Mouse (Mus musculus): ENCODE results near the gene Ttc26.
"Not testable (repeated sequence)": the region's sequence is repeated elsewhere in the genome, so short reads cannot be mapped to it uniquely, and the experiment has no call there.

The Ttc26 gene

DNA sequence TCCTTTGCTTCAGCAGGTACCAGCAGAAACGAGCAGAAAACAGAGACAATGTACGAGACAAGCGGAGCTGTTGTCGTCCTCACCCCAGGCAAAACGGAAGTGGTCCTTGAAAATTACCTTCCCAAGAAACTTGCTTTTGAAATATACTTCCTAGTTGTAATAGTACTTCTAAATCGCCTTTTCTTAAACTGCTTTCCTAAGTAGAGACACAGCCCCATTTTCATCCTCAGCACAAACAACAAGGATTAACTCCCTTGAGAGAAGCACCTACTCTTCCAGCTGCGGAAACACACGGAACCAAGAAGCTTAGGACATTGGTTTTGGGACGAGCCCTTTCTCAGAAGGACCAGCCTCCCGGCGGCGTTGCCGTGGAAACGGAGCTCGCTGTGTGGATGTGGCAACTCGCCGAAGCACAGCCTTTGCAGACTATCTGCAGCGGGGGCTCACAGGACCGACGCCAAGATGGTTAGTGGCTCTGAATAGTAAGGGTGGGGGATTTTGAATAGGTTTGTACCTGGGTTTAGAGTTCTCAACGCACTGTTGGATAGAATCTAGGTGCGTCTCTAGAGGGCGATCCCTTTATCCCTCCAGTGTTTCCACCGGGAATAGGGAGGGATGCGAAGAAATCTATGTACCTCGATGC, at the start of gene Ttc26:
Gene Ttc26, plus strand, starts transcription at position 341 of the 643 bp plus-strand sequence.
- DNase-seq: peak; percentile 83

DNA sequence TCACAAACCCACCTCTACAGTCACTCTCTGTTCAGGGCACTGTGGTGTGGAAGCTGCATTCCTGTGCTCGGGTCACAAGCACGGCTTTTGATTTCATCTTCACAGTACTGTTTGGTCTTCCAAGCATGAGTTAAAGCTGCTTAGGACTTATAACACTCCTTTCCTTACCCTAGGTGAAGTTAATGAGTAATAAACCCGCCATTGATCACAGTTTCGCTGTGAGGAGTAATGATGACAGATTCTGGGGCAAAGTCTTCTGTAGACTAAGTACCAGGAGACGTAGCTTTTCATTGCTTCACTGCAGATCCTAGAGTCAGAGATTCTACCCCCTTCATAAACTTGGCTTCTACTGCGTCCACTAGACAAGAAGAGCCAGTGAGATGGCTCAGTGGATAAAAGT, 46.0 kb upstream of the Ttc26 start:
- DNase-seq: no peak

DNA sequence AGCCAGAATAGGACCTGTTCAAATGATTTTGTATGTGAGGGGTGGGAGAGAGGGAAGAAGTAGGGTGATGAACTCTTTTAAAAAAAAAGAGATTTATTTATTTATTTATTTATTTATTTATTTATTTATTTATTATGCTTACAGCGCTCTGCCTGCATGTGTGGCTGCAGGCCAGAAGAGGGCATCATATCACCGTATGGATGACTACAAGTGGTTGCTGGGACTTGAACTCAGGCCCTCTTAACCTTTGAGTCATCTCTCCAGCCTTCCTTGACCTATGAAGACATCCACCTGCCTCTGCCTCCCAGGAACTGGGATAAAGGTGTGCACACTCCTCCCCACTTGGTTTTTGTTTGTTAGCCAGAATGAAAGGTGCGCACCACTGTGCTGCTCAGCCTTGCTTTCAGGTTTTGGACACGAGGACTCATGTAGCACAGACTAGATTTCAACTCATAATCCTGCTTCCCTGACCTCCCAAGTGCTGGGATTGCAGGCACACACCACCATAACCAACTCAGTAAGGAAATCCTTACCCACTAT, 44.0 kb upstream of the Ttc26 start:
- DNase-seq: no peak

DNA sequence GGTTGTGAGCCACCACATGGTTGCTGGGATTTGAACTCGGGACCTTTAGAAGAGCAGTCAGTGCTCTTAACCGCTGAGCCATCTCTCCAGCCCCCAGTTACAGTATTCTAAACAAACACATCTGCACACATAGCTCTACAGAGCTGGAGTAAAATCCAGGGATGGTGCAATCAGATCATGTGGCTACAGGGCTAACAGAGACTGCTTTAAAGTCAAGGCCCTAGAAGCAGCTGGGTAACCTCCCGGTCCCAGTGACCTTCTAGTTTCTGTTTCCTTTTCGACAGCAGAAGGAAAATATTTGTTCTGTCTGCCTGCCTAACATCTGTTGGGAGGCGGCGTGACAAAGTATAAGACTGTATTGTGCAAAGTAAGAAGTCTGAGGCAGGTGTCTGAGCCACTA, 43.3 kb upstream of the Ttc26 start:
- peak; percentile 29 for DNase-seq

DNA sequence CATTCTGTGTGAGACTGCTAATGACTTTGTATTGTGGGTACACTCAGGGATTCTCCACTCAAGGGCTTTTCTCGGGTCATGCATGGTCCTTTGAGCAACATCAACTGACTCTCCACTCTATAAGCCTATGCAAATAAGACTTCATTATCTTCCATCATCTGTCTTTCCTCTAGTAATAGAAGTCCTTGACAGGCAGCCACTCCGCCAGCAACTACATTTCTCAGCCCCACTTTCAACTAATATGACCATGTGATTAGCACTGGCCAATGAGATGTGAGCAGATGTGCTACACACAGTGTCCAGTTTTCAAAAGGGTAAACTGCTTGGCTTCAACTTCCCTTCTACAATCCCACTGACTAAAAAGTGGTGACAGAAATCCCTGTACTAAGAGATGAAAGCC, 42.2 kb upstream of the Ttc26 start:
- DNase-seq: no peak

DNA sequence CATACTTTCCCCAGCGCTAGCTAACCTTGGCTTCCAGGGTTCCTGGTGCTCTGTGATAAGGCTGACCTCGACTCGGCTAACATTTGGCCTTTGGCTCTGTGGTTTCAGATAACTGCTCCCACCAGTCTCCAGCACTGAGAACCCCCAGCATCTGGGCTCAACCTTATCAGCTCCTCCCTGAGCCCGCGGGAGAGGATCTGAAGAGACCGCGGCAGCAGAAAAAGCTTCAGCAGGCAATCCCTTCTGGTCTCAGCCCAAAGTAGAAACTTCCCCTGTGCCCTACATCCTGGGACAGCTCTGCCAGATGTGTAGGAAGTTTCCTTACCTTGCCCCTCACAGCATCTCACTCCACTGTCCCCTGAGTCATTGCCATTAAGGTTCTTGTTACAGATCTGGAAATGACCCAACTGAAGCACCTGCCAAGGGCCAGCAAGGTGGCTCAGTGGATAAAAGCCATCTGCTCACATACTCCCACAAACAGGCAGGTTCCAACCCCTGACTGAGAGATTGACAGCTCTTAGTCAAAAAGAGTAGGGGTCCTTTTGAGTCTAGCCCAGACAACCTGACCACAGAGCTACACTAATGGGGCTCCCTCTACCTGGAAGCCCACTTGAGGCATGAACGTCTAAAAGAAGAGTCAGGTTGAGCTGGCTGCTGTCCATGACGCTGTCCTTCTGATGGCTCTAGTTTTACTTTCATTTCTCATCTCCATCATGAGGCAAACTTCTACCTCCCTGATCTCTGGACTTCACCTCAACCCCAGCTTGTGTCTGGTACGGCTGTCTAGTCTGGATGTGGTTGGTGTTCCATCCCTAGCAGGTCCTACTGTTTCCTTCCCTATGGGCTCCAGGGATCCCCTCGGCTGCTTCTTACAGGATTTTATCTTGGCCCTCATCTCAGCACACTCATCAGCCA, 39.3 kb upstream of the Ttc26 start:
- no peak for DNase-seq

DNA sequence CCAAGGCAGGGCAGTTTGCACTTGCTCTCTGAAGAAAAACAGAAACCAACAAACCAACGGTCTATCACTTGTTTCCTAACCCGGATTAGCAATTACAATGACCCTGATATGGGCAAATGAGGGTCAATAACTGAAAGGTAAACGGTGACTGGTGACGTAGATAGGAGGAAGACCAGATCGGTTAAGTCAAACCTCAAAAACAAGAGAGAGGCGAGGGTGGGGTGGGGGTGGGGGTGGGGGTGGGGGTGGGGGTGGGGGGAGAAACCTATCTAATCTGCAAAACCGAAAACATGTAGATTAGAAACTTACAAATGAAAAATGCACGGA, 38.6 kb upstream of the Ttc26 start:
- DNase-seq: no peak

DNA sequence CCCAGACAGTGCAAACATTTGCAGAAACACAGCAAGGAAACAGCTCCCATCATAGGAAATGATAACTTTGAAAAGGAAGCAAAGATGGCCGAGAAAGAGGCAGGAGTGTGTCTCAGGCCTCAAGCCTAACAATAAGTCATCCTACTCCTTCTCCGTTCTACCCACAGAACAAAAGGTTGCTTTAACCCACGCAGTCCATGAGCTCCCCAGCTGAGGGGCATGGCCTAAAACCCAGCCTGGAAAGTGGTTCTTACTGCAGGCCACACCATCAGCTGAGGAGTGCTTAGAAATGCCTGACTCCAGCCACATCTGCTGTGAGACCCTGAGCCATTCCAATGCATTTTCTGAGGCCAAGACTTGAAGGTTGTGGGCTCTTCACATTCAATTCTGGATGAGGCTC, 37.7 kb upstream of the Ttc26 start:
- DNase-seq: no peak

DNA sequence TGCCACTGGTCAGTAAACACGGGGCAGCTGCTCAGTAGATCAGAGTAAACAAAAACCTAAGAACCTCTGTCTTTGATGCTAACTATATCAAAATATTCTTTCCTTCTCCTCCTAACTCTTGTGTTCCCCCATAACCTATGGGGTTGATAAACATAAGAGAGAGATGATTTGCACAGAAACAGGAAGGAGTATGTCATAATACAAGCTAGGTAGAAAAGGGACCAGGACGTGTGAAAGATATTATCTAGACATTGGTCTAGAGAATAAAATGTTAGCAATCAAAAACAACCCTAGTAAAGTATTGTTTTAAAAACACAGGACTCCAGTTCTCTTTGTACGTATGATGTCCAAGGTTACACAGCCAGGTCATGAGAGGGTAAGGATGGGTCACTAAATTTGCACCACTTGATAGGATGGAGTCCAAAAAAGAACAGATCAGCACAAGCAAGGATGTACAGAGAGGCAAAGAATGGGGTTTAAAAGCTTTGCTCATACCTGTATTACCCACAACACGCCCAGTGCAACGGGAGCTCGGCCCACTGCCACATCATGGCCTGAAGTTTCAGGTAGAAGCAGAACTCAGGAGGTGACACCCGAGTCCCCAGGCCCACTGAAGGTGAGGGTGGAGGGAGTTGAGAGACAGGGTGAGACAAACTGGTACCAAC, 37.1 kb upstream of the Ttc26 start:
- no peak for DNase-seq

DNA sequence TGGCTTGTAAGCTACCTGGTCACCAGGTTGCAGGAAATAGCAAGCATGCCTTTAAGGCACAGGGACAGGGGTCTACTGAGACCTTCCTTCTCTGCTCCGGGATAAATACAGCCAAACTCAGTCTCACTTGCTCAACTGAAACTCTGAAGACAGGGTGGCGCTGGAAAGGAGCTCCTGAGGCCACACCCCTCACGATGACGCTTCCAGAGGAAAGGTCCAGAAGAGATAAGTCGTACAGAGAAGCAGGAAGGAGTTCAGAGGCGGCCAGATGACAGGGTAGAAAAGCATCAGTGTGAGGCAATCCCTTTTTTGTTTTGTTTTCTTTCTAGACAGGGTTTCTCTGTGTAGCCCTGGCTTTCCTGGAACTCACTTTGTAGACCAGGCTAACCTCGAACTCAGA, 35.5 kb upstream of the Ttc26 start:
- DNase-seq: peak; percentile 40

DNA sequence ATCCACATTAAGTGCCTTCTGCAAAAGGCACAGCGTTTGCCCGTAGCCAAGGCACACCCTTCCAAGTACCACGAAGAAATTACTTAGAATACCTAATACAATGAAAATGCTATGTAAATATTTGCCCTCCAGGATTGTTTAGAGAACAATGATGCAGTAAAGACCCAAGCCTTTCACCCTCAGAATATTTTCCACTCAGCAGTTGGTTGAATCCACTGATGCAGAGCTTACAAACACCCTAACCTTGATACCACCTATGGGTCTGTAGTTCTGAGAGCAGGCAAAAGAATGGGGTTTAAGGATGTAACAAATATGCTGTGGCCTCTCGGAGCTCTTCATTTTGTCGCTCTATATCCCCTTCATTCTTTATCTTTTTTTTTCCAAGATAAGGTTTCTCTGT, 33.4 kb upstream of the Ttc26 start:
- no peak for DNase-seq

DNA sequence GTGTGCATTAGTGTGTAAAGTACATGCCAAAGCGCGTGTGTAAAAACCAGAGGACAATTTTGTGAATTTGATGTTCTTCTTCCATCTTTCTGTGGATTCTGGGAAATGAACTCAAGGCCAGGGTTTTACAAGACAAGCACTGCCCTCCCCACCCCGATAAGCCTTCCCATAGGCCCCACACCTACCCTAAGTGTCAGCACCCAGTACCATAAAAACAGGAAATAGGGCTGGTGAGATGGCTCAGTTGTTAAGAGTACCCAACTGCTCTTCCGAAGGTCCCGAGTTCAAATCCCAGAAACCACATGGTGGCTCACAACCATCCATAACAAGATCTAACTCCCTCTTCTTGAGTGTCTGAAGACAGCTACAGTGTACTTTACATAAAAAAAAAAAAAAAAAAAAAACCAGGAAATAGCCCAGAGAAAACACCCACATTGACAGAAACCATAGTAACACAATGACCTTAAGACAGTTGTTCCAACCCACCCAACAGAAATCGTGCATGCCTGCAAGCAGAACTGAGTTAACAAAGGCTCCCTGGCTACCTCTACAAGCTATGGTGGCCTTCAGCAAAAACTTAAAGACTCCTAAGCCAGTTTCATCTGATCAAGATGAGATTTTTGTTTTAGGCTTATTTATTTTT, 32.3 kb upstream of the Ttc26 start:
- DNase-seq: no peak

DNA sequence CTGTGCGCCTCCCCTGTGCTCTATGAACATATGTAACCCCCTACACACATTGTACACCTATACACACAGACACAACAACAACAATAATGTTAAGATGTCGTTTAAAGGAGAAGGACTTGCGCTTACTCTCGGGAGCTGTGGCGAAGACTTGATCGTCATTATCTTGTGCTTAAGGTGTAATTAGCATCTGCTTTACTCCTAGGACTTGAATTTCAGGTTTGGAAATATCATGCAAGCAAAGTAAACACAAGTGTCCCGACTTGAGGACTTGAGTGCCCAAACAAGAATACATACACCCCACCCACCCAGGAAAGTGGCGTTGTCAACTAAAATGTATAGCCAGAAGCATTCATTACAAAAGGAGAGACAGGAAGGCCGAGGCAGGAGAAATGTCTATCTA, 31.5 kb upstream of the Ttc26 start:
- no peak for DNase-seq

DNA sequence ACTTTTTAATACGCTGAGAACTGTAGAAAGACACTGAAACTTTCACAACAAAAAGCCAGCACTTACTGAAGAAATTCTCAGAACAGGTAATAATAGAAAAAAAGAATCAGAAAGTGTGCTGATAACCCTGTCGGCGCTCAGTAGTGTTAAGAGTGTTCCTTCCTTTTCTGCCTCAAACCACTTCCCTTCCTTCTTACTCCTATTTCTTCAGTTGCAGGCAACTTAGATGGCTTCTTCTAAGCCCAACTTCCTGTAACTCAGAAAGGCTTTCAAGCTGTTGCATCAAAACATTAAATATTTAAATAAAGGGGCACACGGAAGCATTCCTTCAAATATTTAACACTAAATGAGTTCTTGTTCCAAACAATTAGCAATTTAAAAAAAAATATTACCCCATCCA, 29.3 kb upstream of the Ttc26 start:
- no peak for DNase-seq

DNA sequence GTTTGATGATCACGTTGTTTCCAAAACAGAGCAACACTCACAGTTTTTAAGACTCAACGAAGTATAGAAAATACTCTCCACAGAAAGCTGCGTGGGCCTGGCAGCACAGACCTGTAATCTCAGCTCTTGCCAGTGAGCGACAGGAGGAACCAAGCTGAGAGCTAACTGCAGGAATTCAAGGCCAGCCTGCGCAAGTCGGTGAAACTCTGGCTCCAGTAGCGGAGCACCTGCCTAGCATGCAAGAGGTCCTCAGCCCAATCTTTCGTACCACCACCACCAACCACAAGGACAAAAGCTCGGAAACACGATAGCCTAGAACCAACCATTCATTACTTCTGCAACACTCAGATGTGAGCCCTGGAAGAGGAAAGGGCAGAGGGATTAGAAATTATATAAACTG, 28.8 kb upstream of the Ttc26 start:
- no peak for DNase-seq

DNA sequence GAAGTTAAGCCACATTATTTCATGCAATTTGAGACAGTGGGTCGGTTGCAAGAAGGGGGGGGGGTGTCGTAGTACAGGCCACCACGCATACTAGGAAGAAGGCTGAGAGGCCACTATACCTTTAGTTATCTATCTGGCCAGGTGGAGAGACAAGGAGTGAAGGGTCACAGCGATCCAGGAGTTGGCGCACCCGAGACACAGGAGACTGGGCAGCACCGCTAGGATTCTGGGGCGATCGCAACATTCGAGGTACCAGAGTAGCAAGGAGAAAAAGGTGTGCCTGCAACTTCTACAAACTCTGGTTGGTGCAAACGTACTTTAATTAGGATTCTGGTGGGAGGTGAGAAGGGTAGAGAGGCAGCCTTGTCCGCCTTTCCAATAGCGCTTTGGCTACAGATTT, 28.1 kb upstream of the Ttc26 start:
- DNase-seq: no peak

DNA sequence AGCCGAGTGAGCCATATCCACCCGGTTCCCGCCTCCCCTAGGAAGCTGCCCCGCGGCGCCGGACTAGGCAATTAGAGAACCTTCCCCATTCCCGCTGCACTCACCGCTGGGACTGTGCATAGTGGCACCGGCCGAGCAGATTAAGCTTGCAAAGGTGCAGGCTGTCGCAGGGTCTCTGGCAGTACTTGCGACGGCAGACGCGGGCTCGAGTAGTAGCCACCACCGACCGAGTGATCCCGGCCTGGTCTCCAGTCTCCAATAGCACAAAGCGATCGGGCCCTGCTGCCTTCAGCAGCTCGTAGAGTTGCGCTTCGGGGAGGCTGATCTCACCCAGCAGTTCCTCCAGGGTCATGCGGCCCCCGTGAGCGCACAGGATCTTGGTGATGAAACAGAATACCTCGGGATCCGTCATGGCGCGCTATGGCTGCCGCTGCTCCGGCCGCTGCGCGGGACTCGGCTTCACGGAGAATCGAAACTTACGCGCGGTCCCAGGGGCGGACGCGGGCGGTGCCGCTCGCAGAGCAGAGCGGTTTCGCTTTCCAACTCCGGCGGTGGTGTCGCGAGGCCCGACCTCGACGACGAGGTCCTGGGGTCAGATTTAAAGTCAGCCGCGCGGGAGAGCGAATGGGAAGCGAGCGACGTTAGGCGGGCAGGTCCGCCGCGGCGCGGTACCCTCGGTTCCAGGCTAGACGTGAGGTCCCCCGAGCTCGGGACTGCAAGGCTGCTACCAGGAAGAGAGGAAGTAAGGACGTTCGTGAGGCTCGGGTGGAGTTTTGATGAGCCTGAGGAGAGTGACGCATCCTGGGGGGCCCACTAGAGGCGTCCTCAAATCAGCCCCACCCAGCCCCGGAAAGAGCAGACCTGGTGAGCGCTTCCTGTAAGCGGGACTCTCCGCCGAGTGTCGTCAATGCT, 27.2 kb upstream of the Ttc26 start, which contains the start of gene Zc3hav1:
Gene Zc3hav1, minus strand, starts transcription at position 793 of the 912 bp plus-strand sequence.
- peak; percentile 83 for DNase-seq

DNA sequence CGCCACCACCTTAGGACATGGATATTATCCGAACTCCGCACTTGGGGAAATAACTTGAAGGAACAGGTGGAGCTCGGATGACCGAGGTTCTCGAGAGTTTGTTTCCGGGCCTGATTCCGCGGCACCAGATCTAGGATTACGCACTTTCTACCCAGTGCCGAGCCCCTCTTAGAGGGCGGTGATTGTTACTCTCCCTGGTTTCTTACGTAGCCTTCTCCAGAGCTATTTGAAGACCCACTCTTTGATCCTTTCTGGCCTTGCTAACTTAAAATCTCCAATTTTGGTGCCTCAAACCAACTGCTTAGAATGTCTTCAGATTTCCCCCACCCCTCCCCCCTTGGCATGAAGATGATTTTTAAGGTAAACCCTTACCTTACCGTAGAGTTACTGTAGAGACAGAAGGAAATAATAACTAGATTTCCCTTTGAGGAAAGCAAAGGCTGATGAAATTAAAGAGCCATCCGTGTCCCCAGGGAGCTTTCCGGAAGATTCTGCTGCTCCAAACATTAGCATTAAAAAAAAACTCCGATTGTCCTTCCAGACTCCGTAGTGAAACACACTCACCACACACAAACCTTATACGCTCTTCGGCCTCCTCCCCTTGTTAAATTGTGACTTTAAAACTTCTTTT, 26.4 kb upstream of the Ttc26 start:
- DNase-seq: no peak

DNA sequence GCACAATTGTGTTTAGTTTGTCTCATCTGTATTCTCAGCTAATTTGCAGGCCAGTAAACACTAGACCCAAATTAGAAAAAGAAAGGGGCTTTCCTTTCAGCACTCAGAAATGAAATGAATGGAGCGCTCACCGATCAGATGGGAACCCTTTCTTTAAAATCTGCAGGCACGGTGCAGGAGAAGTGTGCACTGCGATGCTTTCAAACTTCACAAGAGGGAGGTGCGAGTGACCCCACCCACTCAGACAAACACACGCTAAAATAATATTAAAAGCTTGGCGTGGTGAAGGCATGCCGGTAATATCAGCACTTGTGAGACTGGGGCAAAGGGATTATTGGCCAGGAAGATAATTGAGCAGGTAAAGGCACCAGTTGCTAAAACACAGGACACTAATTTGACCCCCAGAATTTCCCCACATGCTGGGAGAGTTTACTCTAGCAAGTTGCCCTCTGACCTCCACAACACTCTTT, 25.9 kb upstream of the Ttc26 start:
- DNase-seq: no peak

DNA sequence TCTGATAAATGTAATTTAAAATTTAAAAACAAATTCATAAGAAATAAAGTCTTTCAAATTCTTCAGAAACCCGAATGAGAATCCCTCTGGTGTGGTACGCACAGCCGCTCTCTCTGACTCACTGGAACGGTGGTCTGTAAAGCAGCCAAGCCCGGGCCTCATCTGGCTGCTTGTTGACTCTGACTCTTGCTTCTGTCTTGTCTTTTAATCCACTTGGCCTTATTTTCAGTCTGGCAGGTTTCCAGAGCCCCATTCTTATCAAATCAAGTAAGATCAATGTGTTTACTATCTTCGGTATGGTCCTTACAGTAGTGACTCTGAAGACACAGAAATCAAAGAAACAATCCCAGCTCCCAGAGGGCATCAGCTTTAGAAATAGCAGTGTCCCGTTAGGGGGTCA, 25.4 kb upstream of the Ttc26 start:
- DNase-seq: no peak

DNA sequence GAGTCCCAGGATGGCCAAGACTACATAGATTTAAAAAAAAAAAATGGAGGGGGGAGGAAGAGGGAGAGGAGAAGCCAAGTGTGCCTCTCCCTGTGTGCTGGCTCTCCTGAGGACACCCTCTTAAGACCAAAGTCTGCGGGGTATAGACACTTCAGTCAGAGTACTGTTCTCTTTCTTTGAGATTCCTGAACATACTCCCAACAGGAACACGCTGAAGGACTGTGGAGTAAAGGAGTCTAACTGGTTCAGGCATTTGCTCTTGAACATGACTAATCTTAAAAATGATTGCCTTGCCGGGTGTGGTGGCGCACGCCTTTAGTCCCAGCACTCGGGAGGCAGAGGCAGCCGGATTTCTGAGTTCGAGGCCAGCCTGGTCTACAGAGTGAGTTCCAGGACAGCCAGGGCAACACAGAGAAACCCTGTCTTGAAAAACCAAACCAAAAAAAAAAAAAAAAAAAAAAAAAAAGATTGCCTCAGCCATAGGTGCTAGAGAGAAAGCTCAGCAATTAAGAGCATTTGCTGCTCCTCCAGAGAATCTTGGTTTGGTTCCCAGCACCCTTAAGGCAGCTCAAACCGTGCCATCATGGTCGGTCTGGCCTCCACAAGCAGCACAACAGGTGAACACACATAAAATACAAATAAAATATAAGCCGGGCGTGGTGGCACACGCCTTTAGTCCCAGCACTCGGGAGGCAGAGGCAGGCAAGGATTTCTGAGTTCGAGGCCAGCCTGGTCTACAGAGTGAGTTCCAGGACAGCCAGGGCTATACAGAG, 24.4 kb upstream of the Ttc26 start:
- DNase-seq: not testable (repeated sequence)
